Mouse (Mus musculus) forebrain, embryonic 12.5 days (tissue): ENCODE results near the gene Polr3b. TPM values are rescaled to one million over a fixed set of nuclear protein-coding genes. Genes with fewer than 3 reads are reported as not detected.

Experiments
- ATAC-seq: fragments of 200-750 bp; cut with Nextera tagmentation; 2 replicates; pipeline ENCODE4 v1.8.0; 2017; ENCODE audit warnings: moderate TSS enrichment; ENCODE audit not compliant: low FRiP score
- H3K27ac ChIP-seq: fragments of 300-500 bp; sonication (generic); 2 replicates; pipeline ENCODE4 v1.5.1; 2016; ENCODE audit warnings: mild to moderate bottlenecking
- H3K27me3 ChIP-seq: fragments of 300-500 bp; sonication (generic); 2 replicates; pipeline ENCODE4 v1.6.1; 2016; ENCODE audit warnings: mild to moderate bottlenecking
- H3K36me3 ChIP-seq: fragments of 300-500 bp; sonication (generic); replicated peaks from 2 replicates; pipeline ENCODE4 v1.6.1; 2016; ENCODE audit warnings: mild to moderate bottlenecking
- H3K4me1 ChIP-seq: fragments of 300-500 bp; sonication (generic); 2 replicates; pipeline ENCODE4 v1.6.1; 2016
- H3K4me2 ChIP-seq: fragments of 300-500 bp; sonication (generic); 2 replicates; pipeline ENCODE4 v1.6.1; 2016; ENCODE audit warnings: mild to moderate bottlenecking, moderate library complexity
- H3K4me3 ChIP-seq: fragments of 300-500 bp; sonication (generic); replicated peaks from 2 replicates; pipeline ENCODE4 v1.5.1; 2016; ENCODE audit warnings: mild to moderate bottlenecking
- H3K9ac ChIP-seq: fragments of 300-500 bp; sonication (generic); 2 replicates; pipeline ENCODE4 v1.6.1; 2016; ENCODE audit warnings: mild to moderate bottlenecking
- H3K9me3 ChIP-seq: fragments of 300-500 bp; sonication (generic); 2 replicates; pipeline ENCODE4 v1.6.1; 2016
- WGBS: fragments of 180-500 bp; shearing (Covaris S2); methylation state at CpG from one replicate; pipeline ENCODE4 v1.1.7; 2016; 5-methylcytosine and 5-hydroxymethylcytosine counted together
- polyA plus RNA-seq: library from polyadenylated mRNA; unstranded; fragments of >200 nt; fragmentation: Nextera tagmentation; extraction: Ambion mirVana; gene quantifications from 2 replicates; pipeline ENCODE4 v1.2.1, GENCODE M21; 2016

Gene Polr3b
- polyA plus RNA-seq, 1 experiment from 2014 or later, result 18.0 TPM

GRCm38 (mm10) chr10:84706543-84706942, 84.5 kb downstream of the Polr3b start:
- ATAC-seq, result no peak
- no peak overlapping the region for H3K27ac ChIP-seq
- H3K36me3 ChIP-seq, result 0 out of 2 replicates have a peak, but pooled peaks cover 3% of the 10 kb centered on the region
- no peak overlapping the region for H3K9ac ChIP-seq
- peaks cover 48% of the 10 kb centered on the region for H3K4me1 ChIP-seq
- peaks cover 37% of the 10 kb centered on the region for H3K27me3 ChIP-seq
- H3K4me3 ChIP-seq, result no peak overlapping the region
- no peaks in the 10 kb centered on the region for H3K9me3 ChIP-seq
- 38% methylated on average over 8 of the region's 8 CpGs for WGBS
- H3K4me2 ChIP-seq, result no peak overlapping the region

DNA sequence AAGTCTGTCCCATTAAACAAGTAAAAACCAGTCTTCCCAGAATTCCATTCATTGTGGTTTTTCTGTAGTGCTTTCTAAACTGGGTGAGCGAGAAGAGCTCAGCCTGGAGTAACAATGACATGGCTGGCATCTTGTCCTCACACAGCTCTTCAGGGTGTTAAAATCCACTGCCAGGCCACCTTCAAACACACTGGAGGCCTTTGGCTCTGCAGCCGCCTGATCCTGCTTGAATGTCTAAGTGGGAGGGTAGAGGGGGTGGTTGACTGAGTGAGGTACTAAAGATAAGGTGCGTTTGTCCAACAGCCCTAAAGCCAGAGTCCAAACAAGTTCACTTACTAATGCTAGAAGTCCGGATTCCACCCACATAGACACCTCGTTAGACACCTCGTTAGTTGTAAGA, 85.1 kb downstream of the Polr3b start:
- ATAC-seq, result no peak
- WGBS, result 10% methylated on average over 6 of the region's 6 CpGs
- no peak overlapping the region for H3K4me3 ChIP-seq

GRCm38 (mm10) chr10:84707752-84708530, 85.8 kb downstream of the Polr3b start:
- Histone ChIP-seq H3K9ac (no peak overlapping the region), H3K27me3 (peaks cover 42% of the 10 kb centered on the region), H3K27ac (no peak overlapping the region), H3K36me3 (0 out of 2 replicates have a peak, but pooled peaks cover 3% of the 10 kb centered on the region), H3K9me3 (no peaks in the 10 kb centered on the region), H3K4me3 (no peak overlapping the region), H3K4me1 (peaks cover 62% of the 10 kb centered on the region), H3K4me2 (no peak overlapping the region)
- ATAC-seq, result no peak
- WGBS, result 15% methylated on average over 14 of the region's 14 CpGs

More for the DNA sequence above, 85.1 kb downstream of the Polr3b start:
- H3K4me1 ChIP-seq, result peaks cover 55% of the 10 kb centered on the region
- H3K9me3 ChIP-seq, result no peaks in the 10 kb centered on the region
- peaks cover 37% of the 10 kb centered on the region for H3K27me3 ChIP-seq
- H3K4me2 ChIP-seq, result no peak overlapping the region
- peak overlapping the region; percentile 50; the same call in 1 of the 2 replicates for H3K27ac ChIP-seq
- 0 out of 2 replicates have a peak, but pooled peaks cover 3% of the 10 kb centered on the region for H3K36me3 ChIP-seq
- H3K9ac ChIP-seq, result no peak overlapping the region

- Histone ChIP-seq H3K4me1 (peaks cover 81% of the 10 kb centered on the region), H3K27ac (0 out of 2 replicates have a peak overlapping the region, but pooled peaks have one; percentile 46), H3K9ac (no peak overlapping the region), H3K4me2 (no peak overlapping the region), H3K4me3 (no peak overlapping the region), H3K36me3 (peaks cover 10% of the 10 kb centered on the region), H3K9me3 (no peaks in the 10 kb centered on the region), H3K27me3 (peaks cover 52% of the 10 kb centered on the region)
- ATAC-seq, result no peak
- 19% methylated on average over 4 of the region's 4 CpGs for WGBS
These were observed 88.1 kb downstream of the Polr3b start for GRCm38 (mm10) chr10:84710192-84710591.

DNA sequence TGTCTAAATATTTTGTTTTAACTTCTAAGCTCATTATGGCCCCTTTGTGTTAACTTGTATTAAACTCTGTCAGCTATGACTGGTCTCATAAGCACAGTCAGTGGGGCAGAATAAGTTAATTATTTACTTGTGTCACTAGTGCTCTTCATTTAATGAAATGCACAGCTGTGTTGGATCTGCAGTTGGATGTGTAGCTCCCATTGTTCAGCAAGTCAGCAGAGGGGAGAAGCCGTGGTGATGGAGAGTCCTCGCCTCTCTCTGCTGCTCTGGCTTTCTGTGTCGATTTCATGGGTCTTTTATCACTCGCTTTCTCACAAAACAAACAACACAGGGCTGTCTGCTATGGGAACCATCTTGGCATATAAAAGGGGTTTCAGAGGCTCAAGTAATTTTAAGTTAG, 88.7 kb downstream of the Polr3b start:
- peaks cover 10% of the 10 kb centered on the region for H3K36me3 ChIP-seq
- no peak overlapping the region; the same call in 1 of the 2 replicates for H3K27ac ChIP-seq
- H3K4me3 ChIP-seq, result no peak overlapping the region
- no peak overlapping the region for H3K4me2 ChIP-seq
- peaks cover 50% of the 10 kb centered on the region for H3K27me3 ChIP-seq
- H3K9ac ChIP-seq, result no peak overlapping the region
- H3K9me3 ChIP-seq, result no peaks in the 10 kb centered on the region
- peak; percentile 66 for ATAC-seq
- 7% methylated on average over 4 of the region's 4 CpGs for WGBS
- H3K4me1 ChIP-seq, result peaks cover 78% of the 10 kb centered on the region

DNA sequence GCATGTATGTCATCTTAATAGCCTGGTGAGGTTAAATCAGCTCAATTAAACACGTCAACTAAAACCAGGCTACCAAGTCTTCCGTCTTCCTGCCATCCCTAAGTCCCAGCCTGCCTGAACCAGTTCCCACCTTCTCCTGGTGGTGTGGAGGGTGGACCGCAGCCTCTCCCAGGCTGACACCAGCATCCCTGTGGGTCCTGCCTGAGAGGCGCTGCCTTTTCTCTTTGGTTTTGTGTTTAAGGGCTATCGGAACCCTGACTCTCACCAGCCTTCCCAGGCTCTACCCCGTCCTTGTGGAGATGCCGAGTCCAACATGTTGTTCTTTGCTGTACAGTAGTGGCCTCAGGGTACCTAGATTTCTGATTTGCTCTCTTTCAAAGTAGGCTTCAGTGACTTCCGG, 89.4 kb downstream of the Polr3b start:
- Histone ChIP-seq H3K4me1 (peaks cover 74% of the 10 kb centered on the region), H3K36me3 (peaks cover 15% of the 10 kb centered on the region), H3K4me3 (no peak overlapping the region), H3K9ac (no peak overlapping the region), H3K4me2 (no peak overlapping the region), H3K27me3 (peaks cover 52% of the 10 kb centered on the region), H3K9me3 (no peaks in the 10 kb centered on the region), H3K27ac (no peak overlapping the region; the same call in 1 of the 2 replicates)
- WGBS, result 68% methylated on average over 8 of the region's 8 CpGs
- peak; percentile 21; the same call in 1 of the 2 replicates for ATAC-seq

- Histone ChIP-seq H3K27ac (no peak overlapping the region), H3K4me3 (no peak overlapping the region), H3K9me3 (no peaks in the 10 kb centered on the region), H3K27me3 (peaks cover 52% of the 10 kb centered on the region), H3K4me1 (peaks cover 70% of the 10 kb centered on the region), H3K36me3 (peaks cover 15% of the 10 kb centered on the region), H3K4me2 (no peak overlapping the region), H3K9ac (no peak overlapping the region)
- 66% methylated on average over 5 of the region's 5 CpGs for WGBS
- no peak for ATAC-seq
These were observed 89.8 kb downstream of the Polr3b start for GRCm38 (mm10) chr10:84711940-84712339.

DNA sequence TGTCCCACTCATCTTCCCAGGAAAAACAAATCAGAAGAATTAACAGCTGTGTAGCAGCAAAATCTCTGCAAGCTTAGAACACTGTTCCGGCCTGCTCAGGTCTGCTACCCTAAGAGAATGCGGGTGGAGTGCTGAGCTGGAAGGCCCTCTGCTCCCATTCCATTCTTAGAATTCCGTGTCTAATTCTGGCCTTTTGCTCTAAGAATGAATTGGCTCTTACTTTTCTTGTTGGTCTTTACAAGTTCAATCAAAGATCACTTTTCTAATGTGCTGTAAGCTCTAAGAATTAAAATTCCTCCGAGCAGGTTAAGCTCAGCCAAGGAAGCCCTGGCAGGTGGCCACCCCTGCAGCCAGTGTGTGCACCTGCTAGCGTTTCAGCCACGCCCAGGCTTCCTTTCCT, 90.4 kb downstream of the Polr3b start:
- Histone ChIP-seq H3K4me2 (no peak overlapping the region), H3K4me1 (peaks cover 64% of the 10 kb centered on the region), H3K9me3 (no peaks in the 10 kb centered on the region), H3K9ac (no peak overlapping the region), H3K27me3 (peaks cover 52% of the 10 kb centered on the region), H3K36me3 (peaks cover 15% of the 10 kb centered on the region), H3K4me3 (no peak overlapping the region), H3K27ac (no peak overlapping the region)
- 81% methylated on average over 6 of the region's 6 CpGs for WGBS
- no peak for ATAC-seq

- no peak overlapping the region for H3K4me2 ChIP-seq
- no peak overlapping the region for H3K9ac ChIP-seq
- H3K4me3 ChIP-seq, result no peak overlapping the region
- H3K27ac ChIP-seq, result no peak overlapping the region
- WGBS, result 80% methylated on average over 10 of the region's 10 CpGs
- peaks cover 15% of the 10 kb centered on the region for H3K36me3 ChIP-seq
- peaks cover 52% of the 10 kb centered on the region for H3K27me3 ChIP-seq
- peaks cover 59% of the 10 kb centered on the region for H3K4me1 ChIP-seq
- no peaks in the 10 kb centered on the region for H3K9me3 ChIP-seq
- no peak for ATAC-seq
These were observed 91.0 kb downstream of the Polr3b start for GRCm38 (mm10) chr10:84713043-84713442.

GRCm38 (mm10) chr10:84715639-84716038, 93.5 kb downstream of the Polr3b start:
- 90% methylated on average over 7 of the region's 7 CpGs for WGBS

DNA sequence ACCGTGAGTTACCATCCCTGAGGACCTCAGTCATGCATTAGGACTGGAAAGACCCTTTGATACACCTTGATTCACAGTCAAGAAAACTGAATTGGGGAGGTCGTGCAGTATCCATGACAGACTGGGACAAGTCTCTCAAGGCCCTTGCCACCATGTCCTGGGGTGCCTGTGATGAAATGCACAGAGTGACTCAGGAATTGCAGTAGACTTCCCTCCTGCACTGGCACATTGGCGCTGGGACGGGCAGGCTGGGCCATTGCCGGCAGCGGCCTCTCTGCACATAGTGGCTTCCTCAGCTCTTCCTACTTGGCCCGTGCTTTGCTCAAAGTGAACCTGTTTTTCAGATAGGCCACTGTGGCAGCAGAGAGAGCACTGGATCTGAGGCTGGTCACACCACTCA, 94.5 kb downstream of the Polr3b start:
- H3K36me3 ChIP-seq, result peaks cover 27% of the 10 kb centered on the region

More at GRCm38 (mm10) chr10:84715639-84716038, 93.5 kb downstream of the Polr3b start:
- Histone ChIP-seq H3K27me3 (peaks cover 35% of the 10 kb centered on the region), H3K9me3 (no peaks in the 10 kb centered on the region), H3K4me1 (peaks cover 40% of the 10 kb centered on the region), H3K36me3 (peaks cover 21% of the 10 kb centered on the region), H3K4me3 (no peak overlapping the region), H3K9ac (no peak overlapping the region), H3K4me2 (no peak overlapping the region), H3K27ac (no peak overlapping the region)
- ATAC-seq, result no peak

DNA sequence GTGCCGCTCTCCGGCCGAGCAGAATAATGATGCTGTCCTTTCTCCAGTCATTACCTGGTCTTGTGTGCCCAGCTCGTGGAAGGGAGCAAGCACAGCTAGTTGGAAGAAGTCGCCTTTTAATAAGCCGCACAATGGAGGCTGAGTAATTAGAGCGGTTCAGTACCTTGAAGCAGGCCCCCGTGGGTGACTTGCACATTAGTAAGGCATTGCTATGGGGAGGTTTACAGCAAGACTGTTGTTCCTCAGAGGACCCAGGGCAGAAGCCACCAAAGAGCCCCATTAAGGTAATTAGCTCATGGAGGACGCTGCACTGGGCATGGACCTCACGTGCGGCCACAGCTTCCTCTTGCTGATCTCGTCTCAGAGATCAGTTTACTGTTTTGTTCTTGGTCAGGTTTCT, 100.6 kb downstream of the Polr3b start:
- Histone ChIP-seq H3K9ac (no peak overlapping the region), H3K27me3 (0 out of 2 replicates have a peak, but pooled peaks cover 12% of the 10 kb centered on the region), H3K4me2 (no peak overlapping the region), H3K36me3 (peaks cover 20% of the 10 kb centered on the region), H3K4me1 (peaks cover 17% of the 10 kb centered on the region), H3K9me3 (no peaks in the 10 kb centered on the region), H3K27ac (no peak overlapping the region), H3K4me3 (no peak overlapping the region)
- no peak for ATAC-seq
- 44% methylated on average over 12 of the region's 12 CpGs for WGBS

More for the DNA sequence above, 94.5 kb downstream of the Polr3b start:
- Histone ChIP-seq H3K4me1 (peaks cover 33% of the 10 kb centered on the region), H3K27ac (no peak overlapping the region), H3K9ac (no peak overlapping the region), H3K9me3 (no peaks in the 10 kb centered on the region), H3K4me2 (no peak overlapping the region), H3K4me3 (no peak overlapping the region), H3K27me3 (peaks cover 44% of the 10 kb centered on the region)
- ATAC-seq, result no peak
- WGBS, result 95% methylated on average over 7 of the region's 7 CpGs
